Mouse (Mus musculus) ES-Bruce4 (cell line): Measurements from ENCODE around the gene Zfp423.

Experiments
- CTCF ChIP-seq: IDR thresholded peaks from one replicate; pipeline ENCODE4 v1.8.1; 2011; ENCODE audit warnings: low read depth, low read length
- EP300 ChIP-seq: IDR thresholded peaks from 2 replicates; pipeline ENCODE4 v1.6.1; 2011; ENCODE audit warnings: low read depth, low read length; ENCODE audit not compliant: insufficient read depth
- POLR2A ChIP-seq: IDR thresholded peaks from one replicate; pipeline ENCODE4 v1.8.1; 2011; ENCODE audit warnings: low read length; ENCODE audit not compliant: insufficient read depth

GRCm38 (mm10) chr8:87922936-87923335 is 36.5 kb downstream of the Zfp423 start:
- TF ChIP-seq POLR2A (no peak), CTCF (no peak), EP300 (no peak)
